In the genomic region with DNA sequence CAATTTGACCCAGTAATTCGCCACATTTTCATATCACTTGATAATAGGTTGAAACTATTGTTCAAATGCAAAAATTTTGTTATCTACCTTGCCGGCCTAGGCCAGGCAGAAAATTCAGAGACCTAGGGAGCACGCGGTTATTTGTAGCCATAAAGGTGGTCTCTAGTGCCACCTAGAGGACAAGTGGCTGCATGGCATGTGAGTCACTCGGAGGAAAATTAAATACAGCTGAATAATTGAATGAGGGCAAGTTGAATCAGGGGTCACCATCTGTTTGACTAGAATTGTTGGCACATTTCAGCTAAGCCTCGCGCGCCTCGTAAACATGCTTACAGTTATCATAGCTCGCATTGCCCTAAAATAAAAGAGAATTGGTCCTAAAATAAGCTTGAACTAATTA, we compare ENCODE assay signal across 10 mouse cellular contexts.
A peak's percentile ranks its signal among the peaks of the same experiment; 100 is the strongest.
DNase-seq lines count a peak whose midpoint lies in the region; ATAC-seq and TF ChIP-seq lines count a peak whose summit lies in the region.
"Had no signal": no experiment of that assay in that cellular context is flagged by ENCODE, and none has a peak within 500 bp of the region (broad histone marks: within the 10 kb centered on the region; RNA-seq: fewer than 3 reads in every experiment).

No protein-coding gene starts in this region.

- no peaks in the 10 kb centered on the region for H3K9me3 ChIP-seq in forebrain, embryonic 15.5 days
- H3K9me3 ChIP-seq: embryonic facial prominence, embryonic 13.5 days; neural tube, embryonic 12.5 days had no signal

- H3K27me3 ChIP-seq in thymus, adult 2 months (ENCODE audit: control insufficient read depth, insufficient read depth, low read length): no peaks in the 10 kb centered on the region
- H3K27me3 ChIP-seq in forebrain, embryonic 15.5 days: no peaks in the 10 kb centered on the region
- no peaks in the 10 kb centered on the region for H3K27me3 ChIP-seq in myocyte (ENCODE audit: control insufficient read depth, insufficient read depth, insufficient read length)
- H3K27me3 ChIP-seq: neural tube, embryonic 12.5 days had no signal

- no peak overlapping the region for H3K4me2 ChIP-seq in forebrain, embryonic 15.5 days (replicated peaks)
- peak overlapping the region; percentile 18 for H3K4me2 ChIP-seq in myocyte (ENCODE audit: low read depth)
- H3K4me2 ChIP-seq: embryonic facial prominence, embryonic 13.5 days; neural tube, embryonic 12.5 days had no signal

- H3K79me2 ChIP-seq in myocyte (ENCODE audit: control insufficient read depth, insufficient read depth): no peaks in the 10 kb centered on the region

- peak; percentile 34 for ATAC-seq in forebrain, embryonic 15.5 days (replicated peaks)

- no peak overlapping the region for H3K27ac ChIP-seq in thymus, adult 2 months (ENCODE audit: control insufficient read depth, insufficient read depth, low read length)
- no peak overlapping the region for H3K27ac ChIP-seq in forebrain, embryonic 15.5 days (replicated peaks)
- H3K27ac ChIP-seq: embryonic facial prominence, embryonic 13.5 days; neural tube, embryonic 12.5 days had no signal

- TF ChIP-seq POLR2A in thymus, adult 2 months (IDR thresholded peaks at IDR 0.05; ENCODE audit: control insufficient read depth, extremely low read depth, insufficient read depth, low read length, poor library complexity): no peak
- TF ChIP-seq POLR2A in myocyte (IDR thresholded peaks at IDR 0.05; ENCODE audit: insufficient read length, low read depth): no peak

- no peak overlapping the region for H3ac ChIP-seq in myocyte (ENCODE audit: control insufficient read depth, insufficient read length)

- intact Hi-C loops in left cerebral cortex, postnatal 36 days (cut with DNase I): loop anchor here (2.0 to 5.0 kb wide), 2 partner anchors 1443 to 1464 kb away; no protein-coding TSS in a partner anchor

- H3K36me3 ChIP-seq in thymus, adult 2 months (ENCODE audit: control insufficient read depth, insufficient read depth, low read length): no peaks in the 10 kb centered on the region
- H3K36me3 ChIP-seq in forebrain, embryonic 15.5 days: no peaks in the 10 kb centered on the region
- no peaks in the 10 kb centered on the region for H3K36me3 ChIP-seq in myocyte (ENCODE audit: control insufficient read depth, insufficient read depth)
- H3K36me3 ChIP-seq: embryonic facial prominence, embryonic 13.5 days; neural tube, embryonic 12.5 days had no signal

- no peak for TF ChIP-seq CTCF in thymus, adult 2 months (IDR thresholded peaks at IDR 0.05; ENCODE audit: borderline replicate concordance, control insufficient read depth, extremely low read depth, insufficient read depth, low read length, poor library complexity)

- WGBS in thymus, adult 2 months: 9% methylated on average over 10 of the region's 10 CpGs
- WGBS in forebrain, embryonic 15.5 days: 3% methylated on average over 10 of the region's 10 CpGs

- DNase-seq in thymus, adult 2 months: peak; percentile 37
- no peak for DNase-seq in thymus, adult 18-20 months
- peak; percentile 38 for DNase-seq in c-Kit-positive CD71-positive TER-119-positive erythroid progenitor cells, embryonic 14.5 days (ENCODE audit: low spot score)
- DNase-seq in induced T-regulatory cell, adult 2 months (ENCODE audit: low read depth): peak; percentile 55
- peak; percentile 69 to 75 for DNase-seq in left cerebral cortex, postnatal 36 days (ENCODE audit: low spot score in 2 of 2)
- DNase-seq in thymus, postnatal 14 days: peak; percentile 37

- no peak overlapping the region for H3K4me3 ChIP-seq in thymus, adult 2 months (ENCODE audit: control insufficient read depth, insufficient read depth, low read length)
- no peak overlapping the region for H3K4me3 ChIP-seq in forebrain, embryonic 15.5 days
- no peak overlapping the region for H3K4me3 ChIP-seq in myocyte
- H3K4me3 ChIP-seq: embryonic facial prominence, embryonic 13.5 days; neural tube, embryonic 12.5 days had no signal

- H3K9ac ChIP-seq in forebrain, embryonic 15.5 days (replicated peaks): no peak overlapping the region
- H3K9ac ChIP-seq: embryonic facial prominence, embryonic 13.5 days; neural tube, embryonic 12.5 days had no signal

- no peaks in the 10 kb centered on the region for H3K4me1 ChIP-seq in thymus, adult 2 months (replicated peaks; ENCODE audit: control insufficient read depth, insufficient read depth, low read length)
- peaks cover 26% of the 10 kb centered on the region for H3K4me1 ChIP-seq in forebrain, embryonic 15.5 days

TF ChIP-seq in myocyte, 11 proteins besides CTCF, POLR2A, EP300 and RAD21:
- TF ChIP-seq POLR2AphosphoS2 (IDR thresholded peaks at IDR 0.05; ENCODE audit: insufficient read length, low read depth) (no peak), MAX (IDR thresholded peaks at IDR 0.05; ENCODE audit: low read depth) (peak; percentile 12)
TF ChIP-seq in myocyte: peak in this region for 1.

Comparison
In these comparisons a context has a peak if more than half of its experiments do, and no peak if none do; other contexts are left out.
1. DNase-seq: peak in thymus, adult 2 months (single experiment), c-Kit-positive CD71-positive TER-119-positive erythroid progenitor cells, embryonic 14.5 days (single experiment), induced T-regulatory cell, adult 2 months (single experiment), left cerebral cortex, postnatal 36 days (2 of 2) and thymus, postnatal 14 days (single experiment); none in thymus, adult 18-20 months (0 of 2).